Mouse (Mus musculus) liver, embryonic 14.5 days (tissue): ENCODE data around the gene Pafah1b2. TPM values are rescaled to one million over a fixed set of nuclear protein-coding genes. Genes with fewer than 3 reads are reported as not detected.

Source experiments
- ATAC-seq: fragments of 200-750 bp; cut with Nextera tagmentation; 2 replicates; pipeline ENCODE4 v1.8.0; 2017; ENCODE audit warnings: moderate number of reproducible peaks, mild to moderate bottlenecking, moderate library complexity; ENCODE audit not compliant: insufficient read depth
- DNase-seq, 3 experiments: peaks; one replicate each; pipeline ENCODE4 v3.0.0-alpha.2; 2012 to 2013; ENCODE audit warnings: low read depth in 3 of 3, low spot score in 3 of 3
- H3K27ac ChIP-seq: fragments of 300-500 bp; sonication (generic); 2 replicates; pipeline ENCODE4 v1.5.1; 2014; ENCODE audit warnings: moderate library complexity, mild to moderate bottlenecking, control low read depth, inconsistent platforms
- H3K27me3 ChIP-seq: fragments of 300-500 bp; sonication (generic); 2 replicates; pipeline ENCODE4 v1.6.1; 2014; ENCODE audit warnings: mild to moderate bottlenecking, low read length, moderate library complexity; ENCODE audit not compliant: control insufficient read depth, insufficient read depth
- H3K36me3 ChIP-seq: fragments of 300-500 bp; sonication (generic); replicated peaks from 2 replicates; pipeline ENCODE4 v1.6.1; 2014; ENCODE audit warnings: low read depth; ENCODE audit not compliant: control insufficient read depth, insufficient read depth
- H3K4me1 ChIP-seq, 2 experiments: fragments of 200-500 bp in 1 of 2; fragments of 300-500 bp in 1 of 2; sonication (generic) in 1 of 2; replicated peaks; 2 replicates each; pipeline ENCODE4 v1.6.1; 2012 to 2014; ENCODE audit warnings: antibody characterized with exemption in 1 of 2, inconsistent platforms in 1 of 2, low read length in 1 of 2; ENCODE audit not compliant: control insufficient read depth in 2 of 2, insufficient read depth in 2 of 2
- H3K4me2 ChIP-seq: fragments of 300-500 bp; sonication (generic); 2 replicates; pipeline ENCODE4 v1.6.1; 2014; ENCODE audit warnings: low read depth, mild to moderate bottlenecking, control low read depth, moderate library complexity
- H3K4me3 ChIP-seq, 2 experiments: fragments of 200-500 bp in 1 of 2; fragments of 300-500 bp in 1 of 2; sonication (generic) in 1 of 2; 2 replicates each; pipeline ENCODE4 v1.5.1; 2012 to 2014; ENCODE audit warnings: low read depth in 2 of 2, low read length in 2 of 2, mild to moderate bottlenecking in 2 of 2, control low read depth in 1 of 2, inconsistent platforms in 1 of 2, moderate library complexity in 1 of 2; ENCODE audit not compliant: insufficient read depth in 1 of 2
- H3K9ac ChIP-seq: fragments of 300-500 bp; sonication (generic); replicated peaks from 2 replicates; pipeline ENCODE4 v1.6.1; 2014; ENCODE audit warnings: mild to moderate bottlenecking, control low read depth, moderate library complexity
- H3K9me3 ChIP-seq: fragments of 300-500 bp; sonication (generic); 2 replicates; pipeline ENCODE4 v1.6.1; 2016; ENCODE audit warnings: low read length, mixed read lengths; ENCODE audit not compliant: control insufficient read depth
- CTCF ChIP-seq: IDR thresholded peaks from 2 replicates; pipeline ENCODE4 v1.5.1; 2016; ENCODE audit warnings: antibody characterized with exemption, low read depth, control low read depth
- EP300 ChIP-seq: IDR thresholded peaks from 2 replicates; pipeline ENCODE4 v1.6.1; 2016; ENCODE audit warnings: antibody characterized with exemption, low read depth
- WGBS: fragments of 180-500 bp; shearing (Covaris S2); extraction: QIAGEN DNeasy Blood & Tissue Kit; methylation state at CpG from one replicate; pipeline ENCODE4 v1.1.7; 2014; ENCODE audit not compliant: insufficient replicate concordance; 5-methylcytosine and 5-hydroxymethylcytosine counted together
- polyA plus RNA-seq, 2 experiments: library from polyadenylated mRNA; depleted of rRNA in 1 of 2; stranded (reverse) in 1 of 2; unstranded in 1 of 2; fragments of >200 nt; fragmentation: Nextera tagmentation in 1 of 2; extraction: Ambion mirVana in 1 of 2; gene quantifications; 2 replicates each; pipeline versions ENCODE4 v1.2.1 to v1.2.3; 2012 to 2014

Pafah1b2 gene
- polyA plus RNA-seq (2012; rRNA removed) (13.2 and 23.1 TPM in 2 replicates), polyA plus RNA-seq (2014; fragmentation: Nextera tagmentation; extraction: Ambion mirVana) (59.6 and 65.6 TPM in 2 replicates)

DNA sequence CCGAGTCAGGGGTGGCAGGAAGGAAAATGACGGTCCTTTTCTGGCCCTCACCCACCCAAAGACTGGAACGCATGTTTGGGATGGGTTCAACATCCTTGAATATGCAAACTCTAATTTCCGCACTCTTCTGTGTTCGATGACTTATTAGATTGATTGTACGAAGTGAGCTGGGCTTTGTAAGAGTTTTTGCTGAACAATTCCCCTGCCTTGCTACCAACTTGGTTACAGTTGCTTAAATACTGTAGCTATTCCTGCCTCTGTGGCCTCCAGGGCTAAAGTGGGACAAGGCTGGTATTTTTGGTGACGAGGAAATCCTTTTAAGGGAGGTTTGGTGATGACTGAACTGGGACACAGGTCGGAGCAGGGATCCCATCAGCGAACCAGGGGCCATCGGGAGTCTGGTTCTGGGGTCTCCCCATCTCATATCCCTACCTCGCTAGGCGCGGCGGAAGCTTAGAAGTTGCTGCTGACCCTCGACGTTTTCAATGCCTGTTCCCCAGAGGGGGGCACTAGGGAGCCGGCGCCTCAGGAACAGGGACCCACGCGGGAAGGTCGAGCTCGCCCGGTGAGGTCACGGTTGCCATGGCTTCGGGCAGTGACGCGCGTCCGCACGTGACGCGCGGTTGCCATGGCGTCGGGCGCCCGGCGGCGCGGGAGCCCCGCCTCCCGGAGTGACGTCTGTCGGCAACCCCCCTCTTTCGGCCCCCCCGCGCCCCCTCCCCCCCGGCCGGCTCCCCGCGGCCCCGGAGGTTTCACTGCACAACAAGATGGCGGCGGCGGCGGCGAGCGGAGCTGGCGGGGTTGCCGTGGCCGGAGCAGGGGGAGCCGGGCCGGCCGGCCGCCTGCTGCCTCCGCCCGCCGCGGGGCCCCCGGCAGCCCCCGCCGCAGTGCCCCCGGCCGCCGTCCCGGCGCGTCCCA, at the start of gene Pafah1b2, which contains the start of gene Sik3:
Gene Pafah1b2, minus strand, starts transcription at position 600 of the 918 bp plus-strand sequence.
Gene Sik3, plus strand, starts transcription at position 730 of the 918 bp plus-strand sequence.
- Histone ChIP-seq H3K4me3 (peak within 1 kb of the TSS; percentile 72 to 82), H3K4me2 (peak within 1 kb of the TSS; percentile 78), H3K36me3 (no peaks in the 10 kb centered on the region), H3K4me1 (peaks cover 16 to 37% of the 10 kb centered on the region in 2 experiments), H3K9ac (peak within 1 kb of the TSS; percentile 85), H3K27me3 (no peaks in the 10 kb centered on the region), H3K27ac (peak within 1 kb of the TSS; percentile 36), H3K9me3 (no peaks in the 10 kb centered on the region)
- no peak for TF ChIP-seq EP300
- TF ChIP-seq CTCF = peak; percentile 77
- WGBS = 2% methylated on average over 69 of the region's 78 CpGs
- DNase-seq (peak; percentile 70 to 77 (median 72)), ATAC-seq (peak; percentile 79)

DNA sequence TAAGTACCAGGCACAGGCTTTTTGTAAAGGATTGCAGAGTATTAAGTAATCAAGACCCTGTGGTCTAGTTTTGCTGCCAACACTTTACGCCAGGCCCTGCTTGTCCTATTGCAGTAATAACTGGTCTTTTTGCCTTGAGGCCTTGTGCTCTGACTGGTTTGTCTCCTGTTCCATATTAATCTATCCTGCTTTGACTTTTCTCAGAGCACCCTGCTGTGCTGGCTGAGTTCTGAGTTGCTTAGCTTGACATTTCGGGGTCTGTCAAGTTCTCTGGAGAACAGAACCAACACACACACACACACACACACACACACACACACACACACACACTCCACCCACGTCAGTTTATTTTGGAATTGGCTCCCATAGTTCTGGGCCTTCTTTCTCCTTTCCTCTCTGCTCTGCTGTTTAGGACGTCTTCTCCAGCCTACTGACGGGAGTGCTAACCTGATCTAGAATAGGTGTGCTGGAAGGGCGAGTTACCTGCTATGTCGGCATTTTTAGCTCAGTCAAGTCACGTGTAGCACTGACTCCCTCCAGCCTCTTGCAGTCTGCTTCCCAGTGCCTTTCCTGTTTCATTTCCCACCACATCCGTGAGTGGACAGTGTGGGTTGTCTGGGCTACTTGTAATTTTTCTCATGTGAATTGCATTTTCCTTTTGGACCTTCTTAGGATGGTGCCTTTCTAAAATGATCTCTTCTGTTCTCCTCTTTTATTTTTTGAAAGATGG, 49.4 kb upstream of the Pafah1b2 start:
- Histone ChIP-seq H3K4me2 (no peak overlapping the region), H3K27me3 (no peaks in the 10 kb centered on the region), H3K36me3 (no peaks in the 10 kb centered on the region), H3K9ac (no peak overlapping the region), H3K4me3 (no peak overlapping the region), H3K27ac (no peak overlapping the region), H3K9me3 (no peaks in the 10 kb centered on the region), H3K4me1 (peaks cover 0 to 7% of the 10 kb centered on the region in 2 experiments; a peak in 2 of 4 replicates)
- TF ChIP-seq CTCF = no peak
- no peak for TF ChIP-seq EP300
- 57% methylated on average over 9 of the region's 9 CpGs for WGBS
- ATAC-seq = no peak
- DNase-seq = no peak

DNA sequence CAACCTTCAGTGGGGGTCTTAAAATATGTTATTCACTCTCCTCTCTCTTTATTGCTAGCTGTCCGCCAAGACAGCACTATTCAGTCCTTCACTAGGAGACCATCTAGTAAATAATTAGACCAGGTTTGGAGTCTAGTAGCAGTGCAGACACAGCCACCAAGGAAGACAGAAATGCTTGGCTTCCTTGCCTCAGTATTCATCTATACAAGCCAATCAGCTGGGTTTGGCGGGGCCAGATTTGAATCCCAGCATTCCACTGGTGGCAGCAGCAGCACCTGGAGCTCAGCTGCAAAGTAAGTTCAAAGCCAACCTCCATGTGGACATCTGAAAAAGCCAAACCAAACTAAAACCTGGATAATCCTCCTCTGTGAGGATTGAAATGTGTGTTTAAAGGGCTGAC, 47.8 kb upstream of the Pafah1b2 start:
- Histone ChIP-seq H3K36me3 (no peaks in the 10 kb centered on the region), H3K27ac (no peak overlapping the region), H3K27me3 (no peaks in the 10 kb centered on the region), H3K4me2 (no peak overlapping the region), H3K9ac (no peak overlapping the region), H3K4me3 (no peak overlapping the region), H3K4me1 (peaks cover 0 to 3% of the 10 kb centered on the region in 2 experiments; a peak in 1 of 4 replicates), H3K9me3 (no peaks in the 10 kb centered on the region)
- no peak for DNase-seq
- WGBS = 73% methylated on average over 2 of the region's 2 CpGs
- ATAC-seq = no peak
- TF ChIP-seq CTCF (no peak), EP300 (no peak)

DNA sequence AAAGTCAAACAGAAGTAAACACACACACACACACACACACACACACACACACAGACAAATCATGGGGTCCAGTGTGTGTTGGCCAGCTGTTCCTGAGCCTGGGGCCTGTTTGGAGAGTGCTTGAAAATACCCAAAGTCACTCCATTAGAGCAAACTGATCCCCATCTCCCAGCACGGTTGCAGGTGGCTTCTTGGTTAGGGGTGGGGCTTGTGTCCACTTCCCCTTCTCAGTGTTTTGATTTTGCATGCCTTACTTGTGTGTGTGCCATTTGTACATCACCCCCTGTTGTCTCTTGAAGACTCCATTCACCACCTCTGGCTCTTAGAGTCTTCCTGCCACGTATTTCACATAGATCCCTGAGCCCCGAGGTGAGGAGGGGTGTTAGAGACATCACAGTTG, 45.6 kb upstream of the Pafah1b2 start:
- no peak for TF ChIP-seq CTCF
- TF ChIP-seq EP300 = no peak
- Histone ChIP-seq H3K27me3 (no peaks in the 10 kb centered on the region), H3K9ac (no peak overlapping the region), H3K27ac (no peak overlapping the region), H3K4me2 (no peak overlapping the region), H3K4me3 (no peak overlapping the region), H3K4me1 (peaks cover 0 to 3% of the 10 kb centered on the region in 2 experiments; a peak in 1 of 4 replicates), H3K9me3 (no peaks in the 10 kb centered on the region), H3K36me3 (no peaks in the 10 kb centered on the region)
- WGBS = 44% methylated on average over 3 of the region's 3 CpGs
- DNase-seq (no peak), ATAC-seq (no peak)
